11 mouse cellular contexts compared by ENCODE assay signal in the genomic region with DNA sequence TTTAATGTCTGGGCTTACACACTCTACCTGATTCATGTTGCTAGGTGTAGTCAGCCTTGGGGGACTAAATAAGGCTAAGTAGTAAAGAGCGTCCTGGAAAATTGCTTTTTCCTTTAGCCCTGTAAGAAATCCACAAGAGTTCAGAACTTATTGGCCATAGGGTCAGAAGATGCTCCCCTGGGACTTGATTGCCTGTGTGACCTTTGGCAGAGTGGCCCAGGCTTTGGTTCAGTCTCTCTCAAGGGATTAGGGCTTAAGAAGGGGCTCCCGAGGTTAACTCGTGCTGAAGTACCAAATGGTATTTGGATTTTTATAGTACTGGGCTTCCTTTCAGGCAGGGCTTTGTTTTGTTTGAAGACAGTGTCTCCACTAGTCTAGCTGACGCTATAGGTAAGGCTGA. TPM values are rescaled to one million over a fixed set of nuclear protein-coding genes. Genes with fewer than 3 reads are reported as not detected.
DNase-seq lines count a peak whose midpoint lies in the region; ATAC-seq and TF ChIP-seq lines count a peak whose summit lies in the region.
"Had no signal": no experiment of that assay in that cellular context is flagged by ENCODE, and none has a peak within 500 bp of the region (broad histone marks: within the 10 kb centered on the region; RNA-seq: fewer than 3 reads in every experiment).

No protein-coding gene starts in this region.

- peak overlapping the region; percentile 92 for H3K4me3 ChIP-seq in heart, embryonic 15.5 days
- H3K4me3 ChIP-seq in G1E (ENCODE audit: low read depth, low read length), result peak overlapping the region; percentile 100; the same call in 1 of the 2 replicates
- H3K4me3 ChIP-seq in forebrain, embryonic 12.5 days (replicated peaks), result 0 out of 2 replicates have a peak overlapping the region, but pooled peaks have one; percentile 79
- H3K4me3 ChIP-seq in liver, embryonic 14.5 days (ENCODE audit: insufficient read depth in 1 of 2, low read depth in 2 of 2, low read length in 2 of 2), result peak overlapping the region; percentile 28 to 94; a peak in 2 of 4 replicates

- peak overlapping the region; percentile 81 for H3K4me2 ChIP-seq in heart, embryonic 15.5 days
- peak overlapping the region; percentile 93 for H3K4me2 ChIP-seq in forebrain, embryonic 12.5 days
- peak overlapping the region; percentile 86 for H3K4me2 ChIP-seq in liver, embryonic 14.5 days (ENCODE audit: low read depth)

- peaks cover 26% of the 10 kb centered on the region for H3K36me3 ChIP-seq in heart, embryonic 15.5 days
- peaks cover 44% of the 10 kb centered on the region for H3K36me3 ChIP-seq in G1E (replicated peaks)
- peaks cover 13% of the 10 kb centered on the region for H3K36me3 ChIP-seq in forebrain, embryonic 12.5 days (replicated peaks)
- H3K36me3 ChIP-seq in liver, embryonic 14.5 days (replicated peaks; ENCODE audit: control insufficient read depth, insufficient read depth, low read depth), result peaks cover 6% of the 10 kb centered on the region

- intact Hi-C loops in heart, postnatal 36 days (cut with DNase I), result loop anchor here (2.0 to 10.0 kb wide), 3 partner anchors 27 to 1347 kb away; partner anchors contain the start of genes Cib2, Dmxl2 and Scaper

- no peak for TF ChIP-seq EP300 in liver, embryonic 14.5 days (IDR thresholded peaks at IDR 0.05; ENCODE audit: low read depth)

- WGBS in heart, embryonic 15.5 days, result 46% methylated on average over 4 of the region's 4 CpGs
- 56% methylated on average over 4 of the region's 4 CpGs for WGBS in forebrain, embryonic 12.5 days
- WGBS in liver, embryonic 14.5 days (ENCODE audit: insufficient replicate concordance), result 69% methylated on average over 4 of the region's 4 CpGs

- TF ChIP-seq CTCF in G1E (IDR thresholded peaks at IDR 0.05; ENCODE audit: low read depth, low read length), result no peak
- no peak for TF ChIP-seq CTCF in liver, embryonic 14.5 days (IDR thresholded peaks at IDR 0.05; ENCODE audit: low read depth)

- ATAC-seq in heart, embryonic 15.5 days (replicated peaks; ENCODE audit: insufficient number of reproducible peaks, insufficient read depth, low FRiP score, low read depth), result no peak
- ATAC-seq in G1E (ENCODE audit: extremely low read depth, insufficient number of reproducible peaks, low FRiP score, poor library complexity, severe bottlenecking), result no peak
- ATAC-seq in forebrain, embryonic 12.5 days (ENCODE audit: low FRiP score), result no peak
- no peak for ATAC-seq in liver, embryonic 14.5 days (ENCODE audit: insufficient read depth)

- peaks cover 19% of the 10 kb centered on the region for H3K4me1 ChIP-seq in heart, embryonic 15.5 days (replicated peaks)
- peaks cover 35% of the 10 kb centered on the region for H3K4me1 ChIP-seq in G1E (ENCODE audit: insufficient read depth, low read depth, low read length)
- peaks cover 17% of the 10 kb centered on the region for H3K4me1 ChIP-seq in forebrain, embryonic 12.5 days
- H3K4me1 ChIP-seq in liver, embryonic 14.5 days (replicated peaks; ENCODE audit: control insufficient read depth in 2 of 2, insufficient read depth in 2 of 2, low read length in 1 of 2), result peaks cover 3 to 17% of the 10 kb centered on the region in 2 experiments

- no peaks in the 10 kb centered on the region for H3K9me3 ChIP-seq in heart, embryonic 15.5 days (replicated peaks)
- peaks cover 4% of the 10 kb centered on the region for H3K9me3 ChIP-seq in G1E (replicated peaks)
- H3K9me3 ChIP-seq in forebrain, embryonic 12.5 days, result no peaks in the 10 kb centered on the region
- H3K9me3 ChIP-seq in liver, embryonic 14.5 days (ENCODE audit: control insufficient read depth, low read length), result no peaks in the 10 kb centered on the region
- H3K9me3 ChIP-seq: embryonic facial prominence, embryonic 12.5 days had no signal

- DNase-seq in heart, postnatal 36 days, result no peak
- no peak for DNase-seq in G1E (ENCODE audit: low spot score)
- no peak for DNase-seq in liver, embryonic 14.5 days (ENCODE audit: low read depth in 3 of 3, low spot score in 3 of 3)
- no peak for DNase-seq in layer of hippocampus, adult 8-10 months (ENCODE audit: low spot score in 2 of 2)
- DNase-seq in frontal cortex, postnatal 36 days (ENCODE audit: low spot score in 2 of 2), result no peak
- DNase-seq in cerebellum, adult 9-10 months, result no peak

- H3K9ac ChIP-seq in heart, embryonic 15.5 days, result peak overlapping the region; percentile 95
- H3K9ac ChIP-seq in forebrain, embryonic 12.5 days, result no peak overlapping the region
- no peak overlapping the region for H3K9ac ChIP-seq in liver, embryonic 14.5 days (replicated peaks)

- H3K27ac ChIP-seq in heart, embryonic 15.5 days, result no peak overlapping the region
- no peak overlapping the region for H3K27ac ChIP-seq in forebrain, embryonic 12.5 days
- H3K27ac ChIP-seq in liver, embryonic 14.5 days, result no peak overlapping the region
- H3K27ac ChIP-seq: embryonic facial prominence, embryonic 12.5 days had no signal

- H3K27me3 ChIP-seq in heart, embryonic 15.5 days, result no peaks in the 10 kb centered on the region
- no peaks in the 10 kb centered on the region for H3K27me3 ChIP-seq in G1E (ENCODE audit: insufficient read depth, low read length)
- H3K27me3 ChIP-seq in forebrain, embryonic 12.5 days, result no peaks in the 10 kb centered on the region
- no peaks in the 10 kb centered on the region for H3K27me3 ChIP-seq in liver, embryonic 14.5 days (ENCODE audit: control insufficient read depth, insufficient read depth, low read length)
- H3K27me3 ChIP-seq: embryonic facial prominence, embryonic 12.5 days had no signal

RNA-seq across cellular contexts. Expression of gene Idh3a, which starts 1.7 kb away (rescaled TPM):
- polyA plus RNA-seq in heart, embryonic 15.5 days (2015; fragmentation: Nextera tagmentation; extraction: Ambion mirVana), result 393 and 522 TPM in 2 replicates
- total RNA-seq in heart, postnatal 36 days (2021), result 100 to 1,000 TPM; 577 to 619 TPM
- total RNA-seq in G1E (2014; fragmentation: Nextera tagmentation) (76.3 and 79.5 TPM in 2 replicates), G1E (2017) (60.8 and 71.5 TPM in 2 replicates)
- polyA plus RNA-seq in G1E (2012), result 20.3 and 21.7 TPM in 2 replicates
- 109 and 122 TPM in 2 replicates for polyA plus RNA-seq in forebrain, embryonic 12.5 days (2016; fragmentation: Nextera tagmentation; extraction: Ambion mirVana)
- polyA plus RNA-seq in liver, embryonic 14.5 days (2012; rRNA removed), result 30.5 and 40.0 TPM in 2 replicates
- 89.6 and 90.7 TPM in 2 replicates for polyA plus RNA-seq in liver, embryonic 14.5 days (2014; fragmentation: Nextera tagmentation; extraction: Ambion mirVana)
- 100 to 1,000 TPM; 161 to 184 (median 169) TPM for total RNA-seq in layer of hippocampus, adult 8-10 months (2022)

RNA-seq across cellular contexts. Expression of gene Cib2, which starts 27.8 kb away (rescaled TPM):
- 5.3 and 5.6 TPM in 2 replicates for polyA plus RNA-seq in heart, embryonic 15.5 days (2015; fragmentation: Nextera tagmentation; extraction: Ambion mirVana)
- total RNA-seq in heart, postnatal 36 days (2021), result 1 to 10 TPM; 1.4 to 1.7 TPM
- total RNA-seq in G1E (2014; fragmentation: Nextera tagmentation), result not detected in 2 replicates
- 0.17 TPM in 1 of 2 replicates, not detected in the other for total RNA-seq in G1E (2017)
- polyA plus RNA-seq in G1E (2012), result 0.04 and 0.08 TPM in 2 replicates
- polyA plus RNA-seq in forebrain, embryonic 12.5 days (2016; fragmentation: Nextera tagmentation; extraction: Ambion mirVana), result 19.1 and 20.2 TPM in 2 replicates
- polyA plus RNA-seq in liver, embryonic 14.5 days (2012; rRNA removed), result 0.84 and 0.86 TPM in 2 replicates
- polyA plus RNA-seq in liver, embryonic 14.5 days (2014; fragmentation: Nextera tagmentation; extraction: Ambion mirVana), result 1.8 and 2.2 TPM in 2 replicates
- total RNA-seq in layer of hippocampus, adult 8-10 months (2022), result 10 to 100 TPM; 22.5 to 25.8 (median 24.4) TPM
- total RNA-seq: megakaryocyte-erythroid progenitor cell, adult 5-6 weeks had no signal

RNA-seq across cellular contexts. Expression of gene Sh2d7, which starts 49.1 kb away (rescaled TPM):
- not detected in 2 replicates for polyA plus RNA-seq in heart, embryonic 15.5 days (2015; fragmentation: Nextera tagmentation; extraction: Ambion mirVana)
- not detected for total RNA-seq in heart, postnatal 36 days (2021)
- total RNA-seq in G1E (2014; fragmentation: Nextera tagmentation), result not detected in 2 replicates
- 0.05 and 0.06 TPM in 2 replicates for total RNA-seq in G1E (2017)
- not detected in 2 replicates for polyA plus RNA-seq in G1E (2012)
- 0.09 TPM in 1 of 2 replicates, not detected in the other for polyA plus RNA-seq in forebrain, embryonic 12.5 days (2016; fragmentation: Nextera tagmentation; extraction: Ambion mirVana)
- not detected in 2 replicates for polyA plus RNA-seq in liver, embryonic 14.5 days (2012; rRNA removed)
- not detected in 2 replicates for polyA plus RNA-seq in liver, embryonic 14.5 days (2014; fragmentation: Nextera tagmentation; extraction: Ambion mirVana)
- total RNA-seq in layer of hippocampus, adult 8-10 months (2022), result not detected
- total RNA-seq: layer of hippocampus, postnatal 25 days; megakaryocyte-erythroid progenitor cell, adult 5-6 weeks had no signal
